Mouse (Mus musculus) embryonic facial prominence, embryonic 10.5 days (tissue): ENCODE data around the gene Nkx2-1. TPM values are rescaled to one million over a fixed set of nuclear protein-coding genes. Genes with fewer than 3 reads are reported as not detected.

Experiments used
- DNase-seq: peaks from one replicate; pipeline ENCODE4 v3.0.0-alpha.2; 2017; ENCODE audit warnings: low spot score
- H3K27ac ChIP-seq: fragments of 300-500 bp; sonication (generic); replicated peaks from 2 replicates; pipeline ENCODE4 v1.5.1; 2016; ENCODE audit warnings: mild to moderate bottlenecking
- H3K27me3 ChIP-seq: fragments of 300-500 bp; sonication (generic); replicated peaks from 2 replicates; pipeline ENCODE4 v1.6.1; 2016; ENCODE audit warnings: low read depth, mild to moderate bottlenecking; ENCODE audit not compliant: poor library complexity, severe bottlenecking
- H3K36me3 ChIP-seq: fragments of 300-500 bp; sonication (generic); replicated peaks from 2 replicates; pipeline ENCODE4 v1.6.1; 2016; ENCODE audit warnings: mild to moderate bottlenecking, moderate library complexity
- H3K4me1 ChIP-seq: fragments of 300-500 bp; sonication (generic); 2 replicates; pipeline ENCODE4 v1.6.1; 2016
- H3K4me3 ChIP-seq: fragments of 300-500 bp; sonication (generic); 2 replicates; pipeline ENCODE4 v1.5.1; 2016; ENCODE audit warnings: mild to moderate bottlenecking, moderate library complexity
- H3K9me3 ChIP-seq: fragments of 300-500 bp; sonication (generic); 2 replicates; pipeline ENCODE4 v1.6.1; 2016; ENCODE audit warnings: mild to moderate bottlenecking
- WGBS: fragments of 180-500 bp; shearing (Covaris S2); methylation state at CpG from one replicate; pipeline ENCODE4 v1.1.7; 2016; 5-methylcytosine and 5-hydroxymethylcytosine counted together
- polyA plus RNA-seq: library from polyadenylated mRNA; unstranded; fragments of >200 nt; fragmentation: Nextera tagmentation; extraction: Ambion mirVana; gene quantifications from 2 replicates; pipeline ENCODE4 v1.2.1, GENCODE M21; 2016

Nkx2-1 gene
- polyA plus RNA-seq, 1 experiment from 2014 or later = 9.0 TPM

DNA sequence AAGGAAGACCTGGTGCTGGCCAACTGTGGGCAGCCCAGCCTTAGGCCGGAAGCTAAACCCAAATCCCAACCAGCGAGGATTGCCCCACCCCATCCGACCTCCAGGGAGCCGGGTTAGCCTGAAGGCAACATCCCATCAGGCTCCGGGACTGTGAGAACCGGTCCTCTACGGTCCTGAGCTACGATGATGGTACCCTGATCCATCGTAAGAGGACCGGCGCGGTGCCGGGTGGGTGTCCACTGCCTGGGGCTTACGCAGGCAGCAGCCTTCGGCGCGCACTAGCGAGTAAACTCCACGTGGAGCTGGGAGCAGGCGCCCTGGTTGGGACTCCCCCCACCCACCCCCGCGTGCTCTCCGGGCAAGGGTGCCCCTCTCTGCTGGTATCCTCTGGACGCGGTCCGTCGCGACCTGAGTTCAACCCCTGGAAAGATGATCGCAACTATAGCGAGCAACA is 16.9 kb downstream of the Nkx2-1 start:
- Histone ChIP-seq H3K27me3 (peaks cover 99% of the 10 kb centered on the region), H3K4me3 (peak overlapping the region; percentile 50), H3K36me3 (no peaks in the 10 kb centered on the region), H3K27ac (peak overlapping the region; percentile 70), H3K9me3 (no peaks in the 10 kb centered on the region), H3K4me1 (peaks cover 13% of the 10 kb centered on the region)
- DNase-seq = peak; percentile 56
- under 1% methylated on average over 30 of the region's 30 CpGs for WGBS

DNA sequence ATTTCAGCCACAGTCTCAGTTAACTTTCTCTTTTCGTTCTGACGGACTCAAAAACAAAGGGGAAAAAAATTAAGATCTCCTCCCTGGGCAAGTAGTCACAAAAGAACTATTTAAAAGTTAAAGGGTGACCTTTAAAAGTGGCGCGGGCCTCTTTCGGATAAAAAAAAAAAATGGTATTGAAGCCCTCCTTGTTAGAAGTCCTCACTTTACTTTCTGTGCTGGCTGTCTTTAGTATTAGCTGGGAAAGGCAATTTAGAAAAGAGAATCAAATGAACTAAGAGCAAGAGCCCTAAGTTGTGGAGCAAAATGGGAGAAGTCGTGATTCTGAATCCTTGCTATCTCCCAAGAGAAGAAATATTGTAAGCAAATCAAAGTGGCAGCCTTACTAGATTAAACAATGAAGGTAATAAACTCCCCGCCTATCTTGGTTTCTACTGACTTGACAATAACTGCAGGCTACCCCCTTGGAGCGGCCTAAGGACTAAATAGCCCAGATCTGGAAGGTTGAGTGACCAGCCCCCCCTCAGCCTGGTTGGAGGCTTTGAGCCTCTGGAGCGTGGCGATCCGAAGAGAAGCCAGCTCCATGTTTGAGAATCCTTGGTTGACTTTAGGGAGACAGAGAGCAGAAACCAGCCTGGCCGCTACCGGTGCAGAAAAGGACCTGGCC is 17.5 kb downstream of the Nkx2-1 start:
- 18% methylated on average over 13 of the region's 13 CpGs for WGBS
- H3K4me1 ChIP-seq = peaks cover 13% of the 10 kb centered on the region
- peak overlapping the region; percentile 50 for H3K4me3 ChIP-seq
- no peak for DNase-seq
- H3K36me3 ChIP-seq = no peaks in the 10 kb centered on the region
- H3K27me3 ChIP-seq = peaks cover 99% of the 10 kb centered on the region
- no peaks in the 10 kb centered on the region for H3K9me3 ChIP-seq
- H3K27ac ChIP-seq = peak overlapping the region; percentile 70

DNA sequence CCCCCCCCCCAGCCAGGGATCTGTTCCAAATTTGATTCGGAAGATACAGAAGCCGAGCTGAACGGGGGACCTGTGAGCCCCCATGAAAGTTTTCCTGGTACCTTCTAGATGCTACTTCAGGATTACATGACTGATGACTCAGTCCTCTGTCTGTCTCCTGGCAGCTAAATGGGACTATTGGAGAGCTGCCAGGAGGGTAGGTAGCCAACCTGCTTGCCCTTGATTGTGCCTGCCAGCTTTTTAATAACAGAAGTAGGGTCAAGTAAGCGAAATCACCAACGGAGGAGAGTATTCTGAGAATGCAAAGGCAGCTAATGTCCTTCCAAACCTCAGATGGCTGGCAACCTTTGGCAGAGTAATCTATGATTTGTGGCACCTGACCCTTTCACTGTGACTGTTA is 18.5 kb downstream of the Nkx2-1 start:
- no peak for DNase-seq
- Histone ChIP-seq H3K27me3 (peaks cover 99% of the 10 kb centered on the region), H3K4me3 (no peak overlapping the region), H3K4me1 (peaks cover 13% of the 10 kb centered on the region), H3K36me3 (no peaks in the 10 kb centered on the region), H3K27ac (no peak overlapping the region), H3K9me3 (no peaks in the 10 kb centered on the region)
- 54% methylated on average over 5 of the region's 5 CpGs for WGBS

DNA sequence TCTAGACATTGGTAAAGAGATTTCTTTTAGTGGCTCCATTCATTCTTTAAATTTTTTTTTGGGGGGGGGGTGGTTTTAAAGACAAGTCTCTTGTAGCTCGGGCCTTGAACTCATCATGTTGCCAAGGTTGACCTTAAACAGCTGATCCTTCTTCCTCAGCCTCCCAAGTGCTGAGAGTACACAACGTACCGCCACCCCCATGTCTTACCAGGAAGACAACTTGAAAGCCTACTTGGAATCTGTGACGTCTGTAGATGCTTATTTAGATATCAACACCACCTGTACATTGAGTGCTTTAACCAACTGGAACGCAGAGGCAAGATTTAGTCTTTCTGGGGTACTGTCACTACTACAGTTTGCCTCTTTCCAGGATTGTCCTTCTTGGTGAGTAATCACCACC is 21.9 kb downstream of the Nkx2-1 start:
- H3K9me3 ChIP-seq = no peaks in the 10 kb centered on the region
- peaks cover 96% of the 10 kb centered on the region for H3K27me3 ChIP-seq
- H3K4me3 ChIP-seq = no peak overlapping the region
- no peak overlapping the region for H3K27ac ChIP-seq
- no peaks in the 10 kb centered on the region for H3K36me3 ChIP-seq
- no peak for DNase-seq
- H3K4me1 ChIP-seq = peaks cover 4% of the 10 kb centered on the region
- WGBS = 89% methylated on average over 5 of the region's 5 CpGs

DNA sequence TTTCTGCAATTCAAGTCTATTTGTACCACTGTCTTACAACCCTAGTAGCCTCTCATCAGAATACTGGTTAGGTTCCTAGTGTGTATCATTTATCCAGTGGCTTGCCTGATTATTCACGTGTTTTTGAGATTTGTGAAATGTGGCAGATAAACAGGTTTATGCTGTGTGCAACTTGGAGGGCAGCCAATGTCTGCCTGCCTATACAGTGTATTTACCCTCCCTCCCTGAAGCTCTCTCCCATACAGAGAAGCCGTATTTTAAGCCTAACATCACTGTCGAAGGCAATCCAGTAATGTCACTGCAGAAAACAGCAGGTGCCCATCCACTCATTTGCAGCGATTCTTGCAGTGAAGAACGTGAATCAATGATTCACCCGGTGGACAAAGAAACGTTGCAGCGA is 28.3 kb downstream of the Nkx2-1 start:
- Histone ChIP-seq H3K27ac (no peak overlapping the region), H3K36me3 (no peaks in the 10 kb centered on the region), H3K27me3 (peaks cover 59% of the 10 kb centered on the region), H3K9me3 (no peaks in the 10 kb centered on the region), H3K4me1 (no peaks in the 10 kb centered on the region), H3K4me3 (no peak overlapping the region)
- WGBS = 51% methylated on average over 8 of the region's 8 CpGs
- no peak for DNase-seq

DNA sequence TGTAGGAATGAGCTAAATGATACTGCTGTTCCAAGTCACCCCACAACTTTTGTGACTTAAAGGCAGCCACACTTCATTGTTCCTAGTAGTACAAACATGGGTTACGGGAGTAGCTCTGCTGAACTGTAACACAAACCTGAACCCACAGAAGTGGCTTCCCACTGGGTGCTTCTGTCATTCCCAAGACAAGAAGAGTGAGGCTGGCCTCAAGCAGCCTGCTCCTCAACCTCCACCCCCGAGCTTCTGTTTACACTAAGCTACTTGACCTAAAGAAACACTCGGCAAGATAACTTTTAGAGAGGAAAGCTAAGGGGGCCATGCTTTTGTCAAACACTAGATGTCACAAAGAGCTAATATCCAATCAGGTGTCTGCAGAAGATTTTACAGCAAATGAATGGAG is 49.7 kb downstream of the Nkx2-1 start:
- no peaks in the 10 kb centered on the region for H3K36me3 ChIP-seq
- WGBS = 38% methylated on average over 3 of the region's 3 CpGs
- H3K27me3 ChIP-seq = peaks cover 11% of the 10 kb centered on the region
- no peak overlapping the region for H3K4me3 ChIP-seq
- H3K9me3 ChIP-seq = no peaks in the 10 kb centered on the region
- H3K4me1 ChIP-seq = no peaks in the 10 kb centered on the region
- no peak for DNase-seq
- no peak overlapping the region for H3K27ac ChIP-seq

DNA sequence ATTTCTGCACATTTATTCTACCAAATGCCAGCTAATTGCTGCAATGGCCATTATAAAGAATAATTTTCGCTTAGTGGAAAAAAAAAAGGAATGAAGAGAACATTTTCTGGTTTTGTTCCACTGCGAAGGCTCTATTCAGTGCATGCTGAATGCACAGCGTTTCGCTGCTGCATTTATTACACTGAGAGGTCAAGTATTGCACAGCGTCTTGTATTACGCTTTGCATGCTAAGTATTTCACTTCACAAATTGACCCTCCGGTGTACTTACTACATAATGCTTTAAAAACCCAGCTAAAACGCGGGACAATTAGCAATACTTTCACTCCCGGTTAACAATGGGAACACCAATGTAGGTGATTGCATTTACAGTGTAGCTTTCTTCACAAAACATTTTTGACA is 54.1 kb downstream of the Nkx2-1 start:
- 77% methylated on average over 10 of the region's 10 CpGs for WGBS
- Histone ChIP-seq H3K36me3 (no peaks in the 10 kb centered on the region), H3K27me3 (peaks cover 12% of the 10 kb centered on the region; the same call in 1 of the 2 replicates), H3K27ac (no peak overlapping the region), H3K4me3 (no peak overlapping the region), H3K9me3 (no peaks in the 10 kb centered on the region), H3K4me1 (no peaks in the 10 kb centered on the region)
- no peak for DNase-seq

Other genes starting within 250 kb of the Nkx2-1 start
- 46.4 and 55.6 TPM in 2 replicates for gene Mbip, start 191.0 kb downstream of the Nkx2-1 start, polyA plus RNA-seq
- 1.6 and 5.3 TPM in 2 replicates for gene Nkx2-9, start 76.4 kb upstream of the Nkx2-1 start, polyA plus RNA-seq
- gene Pax9, start 154.9 kb upstream of the Nkx2-1 start, polyA plus RNA-seq = 6.3 and 9.9 TPM in 2 replicates